Mouse (Mus musculus) left cerebral cortex, adult 9 months (tissue): ENCODE results near the gene Phf20.

ENCODE experiments used
- DNase-seq, 2 experiments: peaks; one replicate each; pipeline ENCODE4 v3.0.0; 2022; ENCODE audit warnings: low spot score in 2 of 2

The Phf20 gene

GRCm38 (mm10) chr2:156267636-156268035 lies 71.4 kb downstream of the Phf20 start:
- no peak for DNase-seq

- no peak for DNase-seq
Measured at GRCm38 (mm10) chr2:156272553-156272952, 76.3 kb downstream of the Phf20 start.

- peak; percentile 58 to 91 for DNase-seq
Measured at GRCm38 (mm10) chr2:156278226-156279017, 82.2 kb downstream of the Phf20 start.

GRCm38 (mm10) chr2:156281227-156281626 lies 85.0 kb downstream of the Phf20 start:
- no peak for DNase-seq

GRCm38 (mm10) chr2:156285161-156285560 lies 88.9 kb downstream of the Phf20 start:
- no peak for DNase-seq

- no peak for DNase-seq
Measured at GRCm38 (mm10) chr2:156286733-156287132, 90.5 kb downstream of the Phf20 start.

- no peak for DNase-seq
Measured at GRCm38 (mm10) chr2:156288222-156288621, 92.0 kb downstream of the Phf20 start.

- DNase-seq, result no peak
Measured at GRCm38 (mm10) chr2:156289552-156290160, 93.4 kb downstream of the Phf20 start.

- no peak for DNase-seq
Measured at GRCm38 (mm10) chr2:156291998-156292397, 95.7 kb downstream of the Phf20 start.

GRCm38 (mm10) chr2:156295601-156296063 lies 99.4 kb downstream of the Phf20 start:
- no peak for DNase-seq

- DNase-seq, result no peak
Measured at GRCm38 (mm10) chr2:156296190-156296589, 99.9 kb downstream of the Phf20 start.

- DNase-seq, result no peak
Measured at GRCm38 (mm10) chr2:156297653-156298052, 101.4 kb downstream of the Phf20 start.

- DNase-seq, result peak in 1 of 2 experiments; percentile 33
Measured at GRCm38 (mm10) chr2:156298458-156298857, 102.2 kb downstream of the Phf20 start.

- DNase-seq, result no peak
Measured at GRCm38 (mm10) chr2:156302063-156302462, 105.8 kb downstream of the Phf20 start.

GRCm38 (mm10) chr2:156304351-156304750 lies 108.1 kb downstream of the Phf20 start:
- DNase-seq, result no peak

- peak in 1 of 2 experiments; percentile 32 for DNase-seq
Measured at GRCm38 (mm10) chr2:156305818-156306217, 109.6 kb downstream of the Phf20 start.

GRCm38 (mm10) chr2:156307261-156307660 lies 111.0 kb downstream of the Phf20 start:
- no peak for DNase-seq

GRCm38 (mm10) chr2:156309948-156310347 lies 113.7 kb downstream of the Phf20 start:
- no peak for DNase-seq

- no peak for DNase-seq
Measured at GRCm38 (mm10) chr2:156310455-156310854, 114.2 kb downstream of the Phf20 start.

- DNase-seq, result no peak
Measured at GRCm38 (mm10) chr2:156310945-156311344, 114.7 kb downstream of the Phf20 start.

GRCm38 (mm10) chr2:156311441-156311840 lies 115.2 kb downstream of the Phf20 start:
- no peak for DNase-seq

- DNase-seq, result peak in 1 of 2 experiments; percentile 31
Measured at GRCm38 (mm10) chr2:156311841-156312291, 115.6 kb downstream of the Phf20 start.
